Mouse (Mus musculus) lung, postnatal 0 days (tissue): ENCODE results near the gene Acaca.
A peak's percentile ranks its signal among the peaks of the same experiment; 100 is the strongest.

Experiments used
- CTCF ChIP-seq: IDR thresholded peaks from 2 replicates; pipeline ENCODE4 v1.5.1; 2016; ENCODE audit warnings: antibody characterized with exemption, mild to moderate bottlenecking
- EP300 ChIP-seq: IDR thresholded peaks from 2 replicates; pipeline ENCODE4 v1.6.1; 2016; ENCODE audit warnings: antibody characterized with exemption, mild to moderate bottlenecking, control low read depth

GRCm38 (mm10) chr11:84243562-84243961 is 114.1 kb downstream of the Acaca start:
- peak; percentile 75 for TF ChIP-seq CTCF
- TF ChIP-seq EP300, result no peak
